ENCODE assay signal across 18 mouse cellular contexts in the genomic region with DNA sequence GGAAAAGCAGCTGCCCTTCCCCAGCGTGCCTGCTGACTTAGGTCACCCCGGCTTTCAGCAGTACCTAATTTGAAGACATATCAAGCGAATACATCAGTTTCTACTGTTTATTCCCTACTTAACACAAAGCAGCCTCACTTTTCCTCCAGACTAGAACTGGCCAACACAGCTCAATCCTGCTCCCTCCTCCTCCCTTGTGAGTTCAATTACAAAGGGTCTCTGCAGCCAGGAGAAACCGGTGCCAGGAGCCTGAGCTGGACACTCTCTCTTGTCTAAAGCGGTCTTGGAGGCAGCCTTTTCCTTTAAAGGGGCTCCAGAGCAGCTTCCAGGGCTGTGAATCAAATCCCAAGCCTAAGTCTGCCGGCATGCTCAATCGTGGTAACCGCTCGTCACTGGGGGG. TPM values are rescaled to one million over a fixed set of nuclear protein-coding genes. Genes with fewer than 3 reads are reported as not detected.
DNase-seq lines count a peak whose midpoint lies in the region; ATAC-seq and TF ChIP-seq lines count a peak whose summit lies in the region.
"Had no signal": no experiment of that assay in that cellular context is flagged by ENCODE, and none has a peak within 500 bp of the region (broad histone marks: within the 10 kb centered on the region; RNA-seq: fewer than 3 reads in every experiment).

No protein-coding gene starts in this region.

- DNase-seq in gastrocnemius, postnatal 10 days, result peak; percentile 21
- DNase-seq in gastrocnemius, adult 8-10 months (ENCODE audit: low spot score in 2 of 2), result no peak
- DNase-seq in hindbrain, embryonic 11.5 days (ENCODE audit: low spot score), result no peak
- peak; percentile 23 for DNase-seq in stomach, postnatal 0 days (ENCODE audit: low spot score)
- no peak for DNase-seq in midbrain, embryonic 14.5 days
- DNase-seq: adrenal gland, adult 2 months; adrenal gland, postnatal 36 days; cerebellum, adult 8-10 months; cerebellum, postnatal 14 days; embryo, embryonic 11 days; kidney, adult 11 months; kidney, adult 9 months had no signal

- no peaks in the 10 kb centered on the region for H3K9me3 ChIP-seq in hindbrain, embryonic 16.5 days (ENCODE audit: control insufficient read depth, low read length)
- no peaks in the 10 kb centered on the region for H3K9me3 ChIP-seq in hindbrain, embryonic 11.5 days (ENCODE audit: control insufficient read depth, low read length)
- H3K9me3 ChIP-seq in stomach, postnatal 0 days (ENCODE audit: control insufficient read depth, low read length), result no peaks in the 10 kb centered on the region
- H3K9me3 ChIP-seq in midbrain, embryonic 14.5 days (ENCODE audit: control insufficient read depth, low read length), result no peaks in the 10 kb centered on the region
- H3K9me3 ChIP-seq: embryonic facial prominence, embryonic 12.5 days; forebrain, embryonic 13.5 days; heart, embryonic 10.5 days; hindbrain, embryonic 15.5 days had no signal

- 85% methylated on average over 9 of the region's 9 CpGs for WGBS in hindbrain, embryonic 16.5 days
- 90% methylated on average over 9 of the region's 9 CpGs for WGBS in hindbrain, embryonic 11.5 days
- WGBS in olfactory bulb, adult 2 months, result 45% methylated on average over 9 of the region's 9 CpGs
- WGBS in stomach, postnatal 0 days, result 61% methylated on average over 9 of the region's 9 CpGs
- WGBS in midbrain, embryonic 14.5 days, result 94% methylated on average over 9 of the region's 9 CpGs

- TF ChIP-seq POLR2A in olfactory bulb, adult 2 months (IDR thresholded peaks at IDR 0.05; ENCODE audit: insufficient read depth, low read depth, low read length), result no peak

- TF ChIP-seq CTCF in olfactory bulb, adult 2 months (IDR thresholded peaks at IDR 0.05; ENCODE audit: insufficient read depth, low read depth, low read length), result no peak
- no peak for TF ChIP-seq CTCF in stomach, postnatal 0 days (IDR thresholded peaks at IDR 0.05; ENCODE audit: low read depth)

- no peak for TF ChIP-seq EP300 in stomach, postnatal 0 days (optimal IDR thresholded peaks at IDR 0.05)

- H3K9ac ChIP-seq in hindbrain, embryonic 16.5 days (ENCODE audit: low read depth, low read length), result no peak overlapping the region
- no peak overlapping the region for H3K9ac ChIP-seq in hindbrain, embryonic 11.5 days (ENCODE audit: low read depth, low read length)
- no peak overlapping the region for H3K9ac ChIP-seq in stomach, postnatal 0 days (ENCODE audit: low read length)
- H3K9ac ChIP-seq in midbrain, embryonic 14.5 days (replicated peaks; ENCODE audit: low read length), result no peak overlapping the region
- H3K9ac ChIP-seq: embryonic facial prominence, embryonic 12.5 days; forebrain, embryonic 13.5 days; hindbrain, embryonic 15.5 days had no signal

- no peaks in the 10 kb centered on the region for H3K27me3 ChIP-seq in hindbrain, embryonic 16.5 days (replicated peaks; ENCODE audit: control insufficient read depth, insufficient read depth, low read length)
- no peaks in the 10 kb centered on the region for H3K27me3 ChIP-seq in hindbrain, embryonic 11.5 days (ENCODE audit: control insufficient read depth, insufficient read depth, low read length)
- H3K27me3 ChIP-seq in stomach, postnatal 0 days (ENCODE audit: control insufficient read depth, insufficient read depth, low read length), result no peaks in the 10 kb centered on the region
- H3K27me3 ChIP-seq in midbrain, embryonic 14.5 days (ENCODE audit: control insufficient read depth, insufficient read depth, low read length), result no peaks in the 10 kb centered on the region
- H3K27me3 ChIP-seq: embryonic facial prominence, embryonic 12.5 days; forebrain, embryonic 13.5 days; hindbrain, embryonic 15.5 days had no signal

- ATAC-seq in hindbrain, embryonic 16.5 days, result peak; percentile 52; the same call in 1 of the 2 replicates
- no peak for ATAC-seq in hindbrain, embryonic 11.5 days (ENCODE audit: low FRiP score)
- ATAC-seq in stomach, postnatal 0 days (ENCODE audit: low FRiP score, low TSS enrichment), result peak; percentile 54; the same call in 1 of the 2 replicates
- no peak for ATAC-seq in midbrain, embryonic 14.5 days (ENCODE audit: low FRiP score, low TSS enrichment)
- ATAC-seq: forebrain, embryonic 13.5 days had no signal

- no peak overlapping the region for H3K4me2 ChIP-seq in hindbrain, embryonic 16.5 days (ENCODE audit: low read length)
- no peak overlapping the region for H3K4me2 ChIP-seq in hindbrain, embryonic 11.5 days (replicated peaks; ENCODE audit: low read depth, low read length)
- no peak overlapping the region for H3K4me2 ChIP-seq in stomach, postnatal 0 days (replicated peaks; ENCODE audit: low read depth)
- no peak overlapping the region for H3K4me2 ChIP-seq in midbrain, embryonic 14.5 days (ENCODE audit: low read length)
- H3K4me2 ChIP-seq: embryonic facial prominence, embryonic 12.5 days; forebrain, embryonic 13.5 days; hindbrain, embryonic 15.5 days had no signal

- H3K27ac ChIP-seq in hindbrain, embryonic 16.5 days (ENCODE audit: low read depth, low read length), result no peak overlapping the region
- H3K27ac ChIP-seq in hindbrain, embryonic 11.5 days (ENCODE audit: low read depth, low read length), result no peak overlapping the region
- peak overlapping the region; percentile 52 for H3K27ac ChIP-seq in olfactory bulb, adult 2 months (ENCODE audit: insufficient read depth, low read depth, low read length)
- H3K27ac ChIP-seq in stomach, postnatal 0 days (replicated peaks), result 0 out of 2 replicates have a peak overlapping the region, but pooled peaks have one; percentile 13
- H3K27ac ChIP-seq in midbrain, embryonic 14.5 days (replicated peaks; ENCODE audit: low read depth, low read length), result no peak overlapping the region
- H3K27ac ChIP-seq: embryonic facial prominence, embryonic 12.5 days; forebrain, embryonic 13.5 days; heart, embryonic 10.5 days; hindbrain, embryonic 15.5 days had no signal

- no peak overlapping the region for H3K4me3 ChIP-seq in hindbrain, embryonic 16.5 days (ENCODE audit: low read length)
- H3K4me3 ChIP-seq in hindbrain, embryonic 11.5 days (ENCODE audit: low read depth, low read length), result no peak overlapping the region
- H3K4me3 ChIP-seq in olfactory bulb, adult 2 months (ENCODE audit: insufficient read depth, low read depth, low read length), result no peak overlapping the region
- H3K4me3 ChIP-seq in stomach, postnatal 0 days (ENCODE audit: low read depth, low read length), result no peak overlapping the region
- H3K4me3 ChIP-seq in midbrain, embryonic 14.5 days (replicated peaks; ENCODE audit: low read depth, low read length), result no peak overlapping the region
- H3K4me3 ChIP-seq: embryonic facial prominence, embryonic 12.5 days; forebrain, embryonic 13.5 days; heart, embryonic 10.5 days; hindbrain, embryonic 15.5 days had no signal

- no peaks in the 10 kb centered on the region for H3K36me3 ChIP-seq in hindbrain, embryonic 16.5 days (ENCODE audit: control insufficient read depth, insufficient read depth, low read length)
- no peaks in the 10 kb centered on the region for H3K36me3 ChIP-seq in hindbrain, embryonic 11.5 days (ENCODE audit: control insufficient read depth, insufficient read depth, low read length)
- no peaks in the 10 kb centered on the region for H3K36me3 ChIP-seq in stomach, postnatal 0 days (ENCODE audit: control insufficient read depth, insufficient read depth, low read length)
- H3K36me3 ChIP-seq in midbrain, embryonic 14.5 days (ENCODE audit: control insufficient read depth, insufficient read depth, low read length), result no peaks in the 10 kb centered on the region
- H3K36me3 ChIP-seq: embryonic facial prominence, embryonic 12.5 days; heart, embryonic 10.5 days; hindbrain, embryonic 15.5 days had no signal

- no peaks in the 10 kb centered on the region for H3K4me1 ChIP-seq in hindbrain, embryonic 16.5 days (ENCODE audit: control insufficient read depth, insufficient read depth, low read depth, low read length)
- no peaks in the 10 kb centered on the region for H3K4me1 ChIP-seq in hindbrain, embryonic 11.5 days (replicated peaks; ENCODE audit: control insufficient read depth, insufficient read depth, low read length)
- no peaks in the 10 kb centered on the region for H3K4me1 ChIP-seq in olfactory bulb, adult 2 months (ENCODE audit: control insufficient read depth, insufficient read depth, low read length)
- H3K4me1 ChIP-seq in stomach, postnatal 0 days (replicated peaks; ENCODE audit: control insufficient read depth, insufficient read depth), result no peaks in the 10 kb centered on the region
- H3K4me1 ChIP-seq in midbrain, embryonic 14.5 days (ENCODE audit: control insufficient read depth, insufficient read depth, low read length), result no peaks in the 10 kb centered on the region
- H3K4me1 ChIP-seq: embryonic facial prominence, embryonic 12.5 days; forebrain, embryonic 13.5 days; heart, embryonic 10.5 days; hindbrain, embryonic 15.5 days had no signal

RNA-seq across cellular contexts. Expression of a gene that starts 27.1 kb away (rescaled TPM):
- 10 to 100 TPM; 58.4 to 74.5 TPM for total RNA-seq in gastrocnemius, postnatal 10 days (2021)
- 10 to 100 TPM; 20.6 to 25.0 (median 23.4) TPM for total RNA-seq in gastrocnemius, adult 8-10 months (2022)
- polyA plus RNA-seq in hindbrain, embryonic 16.5 days (2015; fragmentation: Nextera tagmentation; extraction: Ambion mirVana), result 202 and 205 TPM in 2 replicates
- polyA plus RNA-seq in hindbrain, embryonic 11.5 days (2014; fragmentation: Nextera tagmentation; extraction: Ambion mirVana), result 327 and 331 TPM in 2 replicates
- not detected in 2 replicates for polyA plus RNA-seq in olfactory bulb, adult 2 months (2012; ENCODE audit: insufficient read depth, insufficient read length, low replicate concordance, missing spikeins)
- polyA plus RNA-seq in stomach, postnatal 0 days (2015; fragmentation: Nextera tagmentation; extraction: Ambion mirVana), result 283 and 300 TPM in 2 replicates
- polyA plus RNA-seq in midbrain, embryonic 14.5 days (2014; fragmentation: Nextera tagmentation; extraction: Ambion mirVana), result 223 and 240 TPM in 2 replicates

RNA-seq across cellular contexts. Expression of a gene that starts 48.0 kb away (rescaled TPM):
- 100 to 1,000 TPM; 631 to 655 TPM for total RNA-seq in gastrocnemius, postnatal 10 days (2021)
- 100 to 1,000 TPM; 314 to 367 (median 338) TPM for total RNA-seq in gastrocnemius, adult 8-10 months (2022)
- polyA plus RNA-seq in hindbrain, embryonic 16.5 days (2015; fragmentation: Nextera tagmentation; extraction: Ambion mirVana), result 445 and 448 TPM in 2 replicates
- 669 and 690 TPM in 2 replicates for polyA plus RNA-seq in hindbrain, embryonic 11.5 days (2014; fragmentation: Nextera tagmentation; extraction: Ambion mirVana)
- polyA plus RNA-seq in olfactory bulb, adult 2 months (2012; ENCODE audit: insufficient read depth, insufficient read length, low replicate concordance, missing spikeins), result not detected in 2 replicates
- polyA plus RNA-seq in stomach, postnatal 0 days (2015; fragmentation: Nextera tagmentation; extraction: Ambion mirVana), result 793 and 825 TPM in 2 replicates
- polyA plus RNA-seq in midbrain, embryonic 14.5 days (2014; fragmentation: Nextera tagmentation; extraction: Ambion mirVana), result 612 and 730 TPM in 2 replicates

Comparison
In these comparisons a context has a peak if more than half of its experiments do, and no peak if none do; other contexts are left out.
1. DNase-seq: peak in gastrocnemius, postnatal 10 days (single experiment) and stomach, postnatal 0 days (single experiment); none in gastrocnemius, adult 8-10 months (0 of 2), hindbrain, embryonic 11.5 days (single experiment) and midbrain, embryonic 14.5 days (single experiment).
2. ATAC-seq: peak in hindbrain, embryonic 16.5 days (single experiment) and stomach, postnatal 0 days (single experiment); none in hindbrain, embryonic 11.5 days (single experiment) and midbrain, embryonic 14.5 days (single experiment).
3. H3K27ac ChIP-seq: peak in olfactory bulb, adult 2 months (single experiment) and stomach, postnatal 0 days (single experiment); none in hindbrain, embryonic 16.5 days (single experiment), hindbrain, embryonic 11.5 days (single experiment) and midbrain, embryonic 14.5 days (single experiment).